27 mouse cellular contexts compared by ENCODE assay signal in the genomic region with DNA sequence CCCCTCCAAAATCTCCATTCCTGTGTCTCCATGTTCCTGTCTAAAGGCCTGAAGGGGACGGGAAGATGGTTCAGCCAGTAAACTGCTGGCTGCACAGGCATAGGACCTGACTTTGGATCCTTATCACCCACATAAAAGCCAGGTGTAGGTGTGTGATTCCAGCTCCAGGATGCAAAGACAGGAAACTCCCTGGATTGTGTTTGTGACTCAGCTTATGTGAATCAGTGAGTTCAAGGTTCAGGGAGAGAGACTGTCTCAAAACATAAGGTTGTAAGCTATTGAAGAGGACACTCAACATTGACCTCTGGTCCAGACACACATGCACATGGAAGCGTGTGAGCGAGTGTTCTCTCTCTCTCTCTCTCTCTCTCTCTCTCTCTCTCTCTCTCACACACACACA.
DNase-seq lines count a peak whose midpoint lies in the region; ATAC-seq and TF ChIP-seq lines count a peak whose summit lies in the region.
"Had no signal": no experiment of that assay in that cellular context is flagged by ENCODE, and none has a peak within 500 bp of the region (broad histone marks: within the 10 kb centered on the region; RNA-seq: fewer than 3 reads in every experiment).

No protein-coding gene starts in this region.

- H3K27ac ChIP-seq in heart, adult 2 months: peak overlapping the region; percentile 47
- peak overlapping the region; percentile 34 for H3K27ac ChIP-seq in lung, embryonic 16.5 days (ENCODE audit: low read length)
- no peak overlapping the region for H3K27ac ChIP-seq in intestine, embryonic 15.5 days
- peak overlapping the region; percentile 84 for H3K27ac ChIP-seq in small intestine, adult 2 months (ENCODE audit: insufficient read depth, low read depth, low read length)
- H3K27ac ChIP-seq in liver, postnatal 0 days (ENCODE audit: low read depth): no peak overlapping the region
- H3K27ac ChIP-seq: embryonic facial prominence, embryonic 12.5 days; heart, embryonic 13.5 days; hindbrain, embryonic 14.5 days; limb, embryonic 10.5 days; limb, embryonic 15.5 days; liver, embryonic 13.5 days had no signal

- no peak overlapping the region for H3K4me3 ChIP-seq in heart, adult 2 months
- no peak overlapping the region for H3K4me3 ChIP-seq in lung, embryonic 16.5 days (ENCODE audit: low read length)
- H3K4me3 ChIP-seq in intestine, embryonic 15.5 days (replicated peaks): no peak overlapping the region
- no peak overlapping the region for H3K4me3 ChIP-seq in small intestine, adult 2 months (ENCODE audit: low read depth, low read length)
- no peak overlapping the region for H3K4me3 ChIP-seq in liver, postnatal 0 days (ENCODE audit: low read depth, low read length)
- H3K4me3 ChIP-seq: embryonic facial prominence, embryonic 12.5 days; heart, embryonic 13.5 days; limb, embryonic 10.5 days; limb, embryonic 15.5 days; liver, embryonic 13.5 days had no signal

- intact Hi-C loops in heart, adult 2 months (cut with DNase I): loop anchor here (5.0 kb wide), 2 partner anchors 43 to 83 kb away; no protein-coding TSS in a partner anchor

- H3K4me1 ChIP-seq in heart, adult 2 months (ENCODE audit: control insufficient read depth, insufficient read depth, low read length): peaks cover 10% of the 10 kb centered on the region
- peaks cover 24% of the 10 kb centered on the region for H3K4me1 ChIP-seq in lung, embryonic 16.5 days (replicated peaks; ENCODE audit: control insufficient read depth, insufficient read depth, low read length)
- 0 out of 2 replicates have a peak, but pooled peaks cover 3% of the 10 kb centered on the region for H3K4me1 ChIP-seq in intestine, embryonic 15.5 days (replicated peaks)
- peaks cover 11% of the 10 kb centered on the region for H3K4me1 ChIP-seq in small intestine, adult 2 months (ENCODE audit: control insufficient read depth, insufficient read depth, insufficient read length, low read length)
- no peaks in the 10 kb centered on the region for H3K4me1 ChIP-seq in liver, postnatal 0 days (ENCODE audit: insufficient read depth)
- H3K4me1 ChIP-seq: embryonic facial prominence, embryonic 12.5 days; limb, embryonic 10.5 days; limb, embryonic 15.5 days; liver, embryonic 13.5 days had no signal

- TF ChIP-seq CTCF in heart, adult 2 months (IDR thresholded peaks at IDR 0.05): no peak
- no peak for TF ChIP-seq CTCF in small intestine, adult 2 months (IDR thresholded peaks at IDR 0.05; ENCODE audit: extremely low read depth, insufficient read length, insufficient replicate concordance, low read depth, low read length)
- no peak for TF ChIP-seq CTCF in liver, postnatal 0 days (IDR thresholded peaks at IDR 0.05; ENCODE audit: low read depth)

- DNase-seq in heart, adult 2 months: no peak
- DNase-seq in heart, adult 18-20 months: no peak
- no peak for DNase-seq in lung, postnatal 25 days (ENCODE audit: low spot score)
- DNase-seq in adrenal gland, adult 2 months: no peak
- no peak for DNase-seq in liver, postnatal 0 days
- DNase-seq: adrenal gland, postnatal 14 days; cerebellum, adult 18-20 months; cerebellum, postnatal 36 days; gastrocnemius, postnatal 36 days; heart, postnatal 10 days; kidney, adult 2 months; kidney, postnatal 25 days; layer of hippocampus, postnatal 36 days; liver, embryonic 13.5 days; right cerebral cortex, postnatal 4 days; thymus, postnatal 14 days had no signal

- H3K36me3 ChIP-seq in heart, adult 2 months (ENCODE audit: control insufficient read depth, insufficient read depth, low read length): peaks cover 10% of the 10 kb centered on the region; the same call in 1 of the 2 replicates
- H3K36me3 ChIP-seq in lung, embryonic 16.5 days (ENCODE audit: control insufficient read depth, insufficient read depth, low read length): no peaks in the 10 kb centered on the region
- H3K36me3 ChIP-seq in intestine, embryonic 15.5 days: no peaks in the 10 kb centered on the region
- H3K36me3 ChIP-seq in small intestine, adult 2 months (ENCODE audit: control insufficient read depth, insufficient read depth, low read length): no peaks in the 10 kb centered on the region
- no peaks in the 10 kb centered on the region for H3K36me3 ChIP-seq in liver, postnatal 0 days (replicated peaks; ENCODE audit: insufficient read depth, low read length)
- H3K36me3 ChIP-seq: embryonic facial prominence, embryonic 12.5 days; heart, embryonic 13.5 days; limb, embryonic 10.5 days; limb, embryonic 15.5 days; liver, embryonic 13.5 days had no signal

- no peaks in the 10 kb centered on the region for H3K9me3 ChIP-seq in lung, embryonic 16.5 days (ENCODE audit: control insufficient read depth, low read length)
- H3K9me3 ChIP-seq in intestine, embryonic 15.5 days: no peaks in the 10 kb centered on the region
- no peaks in the 10 kb centered on the region for H3K9me3 ChIP-seq in liver, postnatal 0 days (ENCODE audit: low read length)
- H3K9me3 ChIP-seq: embryonic facial prominence, embryonic 12.5 days; heart, embryonic 13.5 days; limb, embryonic 10.5 days; limb, embryonic 15.5 days; liver, embryonic 13.5 days had no signal

- no peak for TF ChIP-seq EP300 in heart, adult 2 months (IDR thresholded peaks at IDR 0.05; ENCODE audit: insufficient read depth, low read depth, low read length)
- no peak for TF ChIP-seq EP300 in liver, postnatal 0 days (IDR thresholded peaks at IDR 0.05; ENCODE audit: low read depth)

- no peaks in the 10 kb centered on the region for H3K79me2 ChIP-seq in heart, adult 2 months (replicated peaks; ENCODE audit: control insufficient read depth, insufficient read depth, low read length)

- no peak overlapping the region for H3K9ac ChIP-seq in heart, adult 2 months (ENCODE audit: low read depth, low read length)
- H3K9ac ChIP-seq in lung, embryonic 16.5 days (ENCODE audit: low read length): no peak overlapping the region
- no peak overlapping the region for H3K9ac ChIP-seq in intestine, embryonic 15.5 days
- H3K9ac ChIP-seq in liver, postnatal 0 days (replicated peaks): no peak overlapping the region
- H3K9ac ChIP-seq: embryonic facial prominence, embryonic 12.5 days; heart, embryonic 13.5 days; hindbrain, embryonic 14.5 days; limb, embryonic 15.5 days; liver, embryonic 13.5 days; lung, embryonic 14.5 days had no signal

- H3K27me3 ChIP-seq in heart, adult 2 months (ENCODE audit: control insufficient read depth, insufficient read depth, low read length): no peaks in the 10 kb centered on the region
- no peaks in the 10 kb centered on the region for H3K27me3 ChIP-seq in lung, embryonic 16.5 days (ENCODE audit: control insufficient read depth, insufficient read depth, low read depth, low read length)
- no peaks in the 10 kb centered on the region for H3K27me3 ChIP-seq in intestine, embryonic 15.5 days (replicated peaks)
- no peaks in the 10 kb centered on the region for H3K27me3 ChIP-seq in small intestine, adult 2 months (ENCODE audit: control insufficient read depth, insufficient read depth, low read length)
- no peaks in the 10 kb centered on the region for H3K27me3 ChIP-seq in liver, postnatal 0 days (ENCODE audit: insufficient read depth, low read length)
- H3K27me3 ChIP-seq: embryonic facial prominence, embryonic 12.5 days; heart, embryonic 13.5 days; limb, embryonic 15.5 days; liver, embryonic 13.5 days; Patski had no signal

- no peak overlapping the region for H3K4me2 ChIP-seq in lung, embryonic 16.5 days (ENCODE audit: low read depth, low read length)
- H3K4me2 ChIP-seq in intestine, embryonic 15.5 days (replicated peaks): no peak overlapping the region
- H3K4me2 ChIP-seq in liver, postnatal 0 days (ENCODE audit: low read depth, low read length): no peak overlapping the region
- H3K4me2 ChIP-seq: embryonic facial prominence, embryonic 12.5 days; heart, embryonic 13.5 days; hindbrain, embryonic 14.5 days; limb, embryonic 15.5 days; liver, embryonic 13.5 days; lung, embryonic 14.5 days had no signal

- WGBS in heart, adult 2 months: 63% methylated on average over 3 of the region's 3 CpGs
- WGBS in lung, embryonic 16.5 days: 75% methylated on average over 3 of the region's 3 CpGs
- 83% methylated on average over 3 of the region's 3 CpGs for WGBS in intestine, embryonic 15.5 days
- 28% methylated on average over 3 of the region's 3 CpGs for WGBS in small intestine, adult 2 months
- 75% methylated on average over 3 of the region's 3 CpGs for WGBS in liver, postnatal 0 days (ENCODE audit: insufficient replicate concordance)

- no peak for ATAC-seq in lung, embryonic 16.5 days (ENCODE audit: low read depth)
- ATAC-seq in intestine, embryonic 15.5 days: peak; percentile 80
- ATAC-seq in liver, postnatal 0 days: no peak
- ATAC-seq: midbrain, embryonic 16.5 days; Patski had no signal

- no peak for TF ChIP-seq POLR2A in heart, adult 2 months (IDR thresholded peaks at IDR 0.05; ENCODE audit: insufficient read depth, low read depth, low read length)
- no peak for TF ChIP-seq POLR2A in small intestine, adult 2 months (IDR thresholded peaks at IDR 0.05; ENCODE audit: low read depth, low read length)

Comparison
In these comparisons a context has a peak if more than half of its experiments do, and no peak if none do; other contexts are left out.
1. H3K27ac ChIP-seq: peak in heart, adult 2 months (single experiment), lung, embryonic 16.5 days (single experiment) and small intestine, adult 2 months (single experiment); none in intestine, embryonic 15.5 days (single experiment) and liver, postnatal 0 days (single experiment).